Comparison of ENCODE assay signal across 1 mouse cellular context in the genomic region with DNA sequence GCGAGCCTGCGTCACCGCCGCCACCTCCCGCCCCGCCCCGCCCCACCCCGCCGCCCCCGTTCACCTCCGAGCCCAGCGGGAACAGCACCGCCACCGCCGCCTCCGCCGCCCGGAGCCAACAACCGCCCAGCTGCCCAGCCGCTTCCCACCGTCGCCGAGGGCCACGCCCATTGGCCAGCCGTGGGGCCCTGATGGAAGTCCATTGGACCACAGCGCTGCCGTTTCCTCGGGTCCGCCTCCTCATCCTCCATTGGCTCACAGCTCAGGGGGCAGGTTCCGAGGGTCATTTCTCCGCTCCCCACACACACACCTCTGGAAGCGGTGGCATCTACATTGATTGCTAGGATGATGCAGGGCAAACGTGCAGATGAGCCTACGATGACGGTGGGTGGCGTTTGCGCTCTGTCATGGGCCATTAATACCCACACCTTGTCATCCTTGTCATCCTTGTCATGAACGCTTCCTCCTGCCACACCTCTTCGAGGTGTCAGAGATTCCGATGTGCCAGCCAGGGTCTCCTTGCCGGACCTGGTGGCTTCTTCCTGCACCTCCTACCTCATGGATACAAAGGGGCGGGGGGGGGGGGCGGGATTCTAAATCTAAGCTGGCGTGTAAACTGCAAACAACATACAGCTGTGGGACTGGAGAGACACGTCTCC.
TF ChIP-seq lines count a peak whose summit lies in the region.

A gene (minus strand): TSS at position 172 of the 659 bp plus-strand sequence.

TF ChIP-seq in CH12.LX, 34 proteins besides CTCF, POLR2A, EP300 and RAD21 (continued from another document):
- peak; percentile 15; the same call in 1 of the 2 replicates for TF ChIP-seq UBTF (IDR thresholded peaks at IDR 0.05; ENCODE audit: low read depth, low read length)
- TF ChIP-seq TCF12 (IDR thresholded peaks at IDR 0.05; ENCODE audit: low read depth, low read length): peak; percentile 84
- TF ChIP-seq TBP (conservative IDR thresholded peaks at IDR 0.05; ENCODE audit: low read depth, low read length): 0 out of 2 replicates have a peak, but pooled peaks have one; percentile 41
- no peak for TF ChIP-seq ZC3H11A (IDR thresholded peaks at IDR 0.05; ENCODE audit: low read depth, low read length)
- no peak for TF ChIP-seq BHLHE40 (IDR thresholded peaks at IDR 0.05; ENCODE audit: low read depth, low read length)
- peak; percentile 49; the same call in 1 of the 2 replicates for TF ChIP-seq ELF1 (IDR thresholded peaks at IDR 0.05; ENCODE audit: low read depth, low read length)
- 0 out of 2 replicates have a peak, but pooled peaks have one; percentile 26 for TF ChIP-seq NRF1 (IDR thresholded peaks at IDR 0.05; ENCODE audit: low read depth, low read length)
- TF ChIP-seq MAZ (IDR thresholded peaks at IDR 0.05; ENCODE audit: low read depth, low read length): 0 out of 2 replicates have a peak, but pooled peaks have one; percentile 14
- TF ChIP-seq ZKSCAN1 (IDR thresholded peaks at IDR 0.05; ENCODE audit: borderline replicate concordance, low read depth, low read length): no peak
TF ChIP-seq in CH12.LX: peak in this region for 10.
